Mouse (Mus musculus): ENCODE measurements around the gene Clta. TPM values are rescaled to one million over a fixed set of nuclear protein-coding genes. Genes with fewer than 3 reads are reported as not detected.
A peak's percentile ranks its signal among the peaks of the same experiment; 100 is the strongest.

Clta gene
- 10 to 100 TPM; 48.4 to 58.3 TPM for total RNA-seq (2021)
- long read RNA-seq, experiment 1, transcript Clta-206 (5 exons, 1,079 nt) = major isoform, 12 of 30 reads
- long read RNA-seq, experiment 1, transcript Clta-203 (6 exons, 1,121 nt) = minor isoform, 11 of 30 reads
- long read RNA-seq, experiment 1, partial matches to known transcripts = 1 of 30 reads
- long read RNA-seq, experiment 1, other reads (novel, unspliced or antisense) = 4 of 30 reads
- long read RNA-seq, experiment 2, transcript Clta-203 (6 exons, 1,121 nt) = minor isoform, 6 of 18 reads
- long read RNA-seq, experiment 2, transcript Clta-206 (5 exons, 1,079 nt) = major isoform, 7 of 18 reads
- long read RNA-seq, experiment 2, partial matches to known transcripts = 4 of 18 reads
- long read RNA-seq, experiment 2, other reads (novel, unspliced or antisense) = 0 of 18 reads

GRCm38 (mm10) chr4:44004126-44004525 is at the start of gene Clta:
Gene Clta, plus strand, starts transcription at chr4:44004452.
- DNase-seq (ENCODE audit: low spot score) = no peak

- DNase-seq (ENCODE audit: low spot score) = peak; percentile 86
Observed at GRCm38 (mm10) chr4:43957292-43957845, 46.9 kb upstream of the Clta start, which contains the start of gene Glipr2. Gene Glipr2, plus strand, starts transcription at chr4:43957401.

GRCm38 (mm10) chr4:43957846-43958461 is 46.3 kb upstream of the Clta start:
- DNase-seq (ENCODE audit: low spot score) = peak; percentile 62

- DNase-seq (ENCODE audit: low spot score) = no peak
Observed at GRCm38 (mm10) chr4:43959523-43960179, 44.6 kb upstream of the Clta start.

GRCm38 (mm10) chr4:43960207-43960606 is 44.0 kb upstream of the Clta start:
- DNase-seq (ENCODE audit: low spot score) = no peak

- DNase-seq (ENCODE audit: low spot score) = no peak
Observed at GRCm38 (mm10) chr4:43964326-43964833, 39.9 kb upstream of the Clta start.

- no peak for DNase-seq (ENCODE audit: low spot score)
Observed at GRCm38 (mm10) chr4:43964951-43965684, 39.1 kb upstream of the Clta start.

GRCm38 (mm10) chr4:43965856-43966535 is 38.3 kb upstream of the Clta start:
- peak; percentile 39 for DNase-seq (ENCODE audit: low spot score)

- peak; percentile 74 for DNase-seq (ENCODE audit: low spot score)
Observed at GRCm38 (mm10) chr4:43968650-43969049, 35.6 kb upstream of the Clta start.

GRCm38 (mm10) chr4:43969373-43969772 is 34.9 kb upstream of the Clta start:
- DNase-seq (ENCODE audit: low spot score) = no peak

GRCm38 (mm10) chr4:43970393-43971330 is 33.6 kb upstream of the Clta start:
- no peak for DNase-seq (ENCODE audit: low spot score)

GRCm38 (mm10) chr4:43971541-43972136 is 32.6 kb upstream of the Clta start:
- DNase-seq (ENCODE audit: low spot score) = no peak

GRCm38 (mm10) chr4:43972137-43972591 is 32.1 kb upstream of the Clta start:
- DNase-seq (ENCODE audit: low spot score) = no peak

GRCm38 (mm10) chr4:43973526-43973981 is 30.7 kb upstream of the Clta start:
- peak; percentile 81 for DNase-seq (ENCODE audit: low spot score)

GRCm38 (mm10) chr4:43974914-43975616 is 29.2 kb upstream of the Clta start:
- no peak for DNase-seq (ENCODE audit: low spot score)

GRCm38 (mm10) chr4:43976223-43976740 is 28.0 kb upstream of the Clta start:
- DNase-seq (ENCODE audit: low spot score) = no peak

GRCm38 (mm10) chr4:43978521-43979443 is 25.5 kb upstream of the Clta start:
- peak; percentile 53 for DNase-seq (ENCODE audit: low spot score)
